Mouse (Mus musculus): ENCODE results near the gene Stxbp1. TPM values are rescaled to one million over a fixed set of nuclear protein-coding genes. Genes with fewer than 3 reads are reported as not detected.
A peak's percentile ranks its signal among the peaks of the same experiment; 100 is the strongest.
"Not testable (repeated sequence)": the region's sequence is repeated elsewhere in the genome, so short reads cannot be mapped to it uniquely, and the experiment has no call there.

The Stxbp1 gene
- polyA plus RNA-seq, 1 experiment = 182 TPM

DNA sequence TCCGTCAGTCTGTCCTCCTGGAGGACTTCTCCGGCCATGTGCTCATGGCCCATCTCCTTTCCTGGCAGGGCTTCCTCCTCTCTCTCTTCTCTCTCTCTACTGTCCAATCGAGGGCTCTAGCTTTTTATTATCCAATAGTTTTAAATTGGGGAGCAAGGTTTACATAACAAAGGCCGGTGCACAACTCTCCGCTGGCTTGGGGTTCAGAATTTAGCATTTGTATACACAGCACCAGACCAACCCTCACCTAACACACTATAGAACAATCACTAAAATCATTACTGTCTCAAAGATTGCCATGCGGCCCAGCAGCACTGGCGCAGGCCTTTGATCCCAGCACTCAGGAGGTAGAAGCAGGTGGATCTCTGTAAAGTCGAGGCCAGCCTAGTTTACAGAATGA lies 13.8 kb upstream of the Stxbp1 start:
- Histone ChIP-seq H3K4me3 (ENCODE audit: insufficient read depth, low read depth, low read length) (no peak overlapping the region), H3K4me1 (ENCODE audit: control insufficient read depth, insufficient read depth, low read length) (0 out of 2 replicates have a peak, but pooled peaks cover under 1% of the 10 kb centered on the region), H3K27ac (ENCODE audit: insufficient read depth, low read depth, low read length) (no peak overlapping the region)
- 85% methylated on average over 8 of the region's 8 CpGs for WGBS
- no peak for TF ChIP-seq CTCF (IDR thresholded peaks at IDR 0.05; ENCODE audit: insufficient read depth, low read depth, low read length)
- TF ChIP-seq POLR2A (IDR thresholded peaks at IDR 0.05; ENCODE audit: insufficient read depth, low read depth, low read length) = no peak

DNA sequence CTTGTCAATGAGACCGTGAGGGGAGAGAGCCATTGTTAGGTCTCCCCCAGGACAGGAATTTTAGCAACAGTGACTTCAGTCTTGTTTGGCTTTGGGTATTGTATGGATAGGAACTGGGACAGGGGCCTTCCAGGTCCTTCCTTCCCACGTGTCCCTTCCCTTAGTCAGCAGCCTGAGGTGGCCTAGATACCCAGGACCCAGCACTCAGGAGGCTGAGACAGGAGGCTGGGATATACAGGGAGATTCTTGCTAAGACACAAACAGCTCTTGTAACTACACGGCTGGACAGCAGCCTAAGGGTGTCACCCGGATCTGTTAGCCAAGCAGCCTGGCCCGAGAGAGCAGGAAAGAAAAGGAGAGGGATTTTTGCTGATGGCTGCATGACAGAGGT lies 12.6 kb upstream of the Stxbp1 start:
- TF ChIP-seq CTCF (IDR thresholded peaks at IDR 0.05; ENCODE audit: insufficient read depth, low read depth, low read length) (no peak), POLR2A (IDR thresholded peaks at IDR 0.05; ENCODE audit: insufficient read depth, low read depth, low read length) (no peak)
- H3K4me1 ChIP-seq (ENCODE audit: control insufficient read depth, insufficient read depth, low read length) = peaks cover 8% of the 10 kb centered on the region
- WGBS = 81% methylated on average over 5 of the region's 5 CpGs
- H3K4me3 ChIP-seq (ENCODE audit: insufficient read depth, low read depth, low read length) = no peak overlapping the region
- no peak overlapping the region for H3K27ac ChIP-seq (ENCODE audit: insufficient read depth, low read depth, low read length)

DNA sequence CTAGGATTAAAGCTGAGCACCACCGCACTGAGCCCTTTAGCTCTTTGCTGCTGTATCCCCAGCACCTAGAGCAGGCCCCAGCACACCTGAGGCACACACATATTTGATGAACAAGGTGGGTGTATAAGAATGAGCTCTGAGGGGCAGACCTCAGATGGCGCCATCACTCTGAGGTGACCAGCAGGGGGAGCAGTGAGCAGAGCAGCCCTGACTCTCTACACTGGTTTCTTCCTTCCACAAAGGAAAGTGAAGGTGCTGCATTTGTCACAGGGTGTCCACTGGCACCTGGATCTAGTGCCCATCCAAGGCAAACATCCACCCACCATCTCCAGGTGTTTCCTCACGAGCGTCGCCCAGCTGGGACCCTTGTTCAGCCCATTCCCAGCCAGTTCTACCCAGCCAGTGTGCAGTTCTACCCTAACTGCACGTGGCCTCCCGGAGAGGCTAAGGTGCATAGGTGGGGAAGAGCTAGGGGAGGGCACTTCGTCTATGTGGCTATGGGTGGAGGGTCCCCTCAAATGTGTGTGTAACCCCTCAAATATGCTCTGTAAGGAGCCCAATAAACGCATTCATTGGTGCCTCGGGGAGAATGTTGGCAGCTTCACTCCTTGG lies 12.1 kb upstream of the Stxbp1 start:
- peak; percentile 62 for TF ChIP-seq CTCF (IDR thresholded peaks at IDR 0.05; ENCODE audit: insufficient read depth, low read depth, low read length)
- no peak for TF ChIP-seq POLR2A (IDR thresholded peaks at IDR 0.05; ENCODE audit: insufficient read depth, low read depth, low read length)
- H3K4me1 ChIP-seq (ENCODE audit: control insufficient read depth, insufficient read depth, low read length) = peaks cover 8% of the 10 kb centered on the region
- WGBS = 48% methylated on average over 10 of the region's 10 CpGs

DNA sequence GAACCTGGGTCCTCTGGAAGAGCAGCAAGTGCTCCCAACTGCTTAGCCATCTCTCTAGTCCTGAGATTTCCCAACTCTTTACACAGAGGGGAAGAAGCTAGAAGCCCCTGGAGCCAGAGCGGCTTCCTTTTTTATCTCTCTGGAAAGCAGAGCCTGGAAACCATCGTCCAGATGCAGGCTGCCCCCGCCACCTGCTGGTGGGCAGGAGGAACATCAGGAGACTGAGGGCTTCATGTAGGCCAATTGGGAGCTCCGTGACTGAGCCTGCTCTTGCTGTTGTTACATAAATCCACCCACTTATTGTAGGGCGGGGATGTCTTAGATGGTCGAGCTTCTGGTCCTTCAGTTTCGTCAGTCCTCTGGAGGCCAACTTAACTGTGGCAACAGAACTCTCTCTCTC lies 10.5 kb upstream of the Stxbp1 start:
- WGBS = 1% methylated on average over 7 of the region's 7 CpGs
- H3K27ac ChIP-seq (ENCODE audit: insufficient read depth, low read depth, low read length) = no peak overlapping the region

More for the DNA sequence above, 12.1 kb upstream of the Stxbp1 start:
- Histone ChIP-seq H3K27ac (ENCODE audit: insufficient read depth, low read depth, low read length) (no peak overlapping the region), H3K4me3 (ENCODE audit: insufficient read depth, low read depth, low read length) (no peak overlapping the region)

DNA sequence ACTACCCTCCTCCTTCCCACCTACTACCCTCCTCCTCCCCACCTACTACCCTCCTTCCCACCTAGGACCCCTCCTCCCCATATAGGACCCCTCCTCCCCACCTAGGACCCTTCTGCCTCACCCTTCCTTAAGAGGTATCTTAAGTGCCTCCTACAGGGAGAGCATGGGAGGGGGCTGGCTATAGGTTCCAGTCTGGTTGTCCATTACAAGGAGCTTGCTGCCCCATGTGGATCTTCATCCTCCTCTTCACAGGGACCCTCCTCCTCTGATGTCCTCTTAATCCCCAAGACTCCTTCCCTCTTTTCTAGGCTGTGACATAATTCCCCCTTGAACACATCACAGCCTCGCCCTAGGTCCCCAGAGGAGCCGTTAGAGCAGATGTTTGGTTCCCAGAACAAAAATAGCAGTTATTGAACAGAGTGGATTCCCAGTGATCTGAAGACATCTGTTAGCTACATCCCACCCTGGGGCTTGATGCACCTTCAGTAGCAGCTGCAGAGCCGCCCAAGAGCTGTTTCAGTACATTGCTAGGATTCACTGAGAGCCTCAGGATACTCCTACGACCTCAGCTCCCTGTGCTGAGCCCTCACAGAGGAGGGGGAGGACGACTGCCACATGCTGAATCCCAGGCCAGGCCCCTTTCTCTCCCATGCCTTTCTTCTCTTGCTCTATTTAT lies 8.9 kb upstream of the Stxbp1 start:
- WGBS = 23% methylated on average over 5 of the region's 5 CpGs
- Histone ChIP-seq H3K4me3 (ENCODE audit: insufficient read depth, low read depth, low read length) (no peak overlapping the region), H3K4me1 (ENCODE audit: control insufficient read depth, insufficient read depth, low read length) (peaks cover 14% of the 10 kb centered on the region), H3K27ac (ENCODE audit: insufficient read depth, low read depth, low read length) (peak overlapping the region; percentile 92)
- no peak for TF ChIP-seq POLR2A (IDR thresholded peaks at IDR 0.05; ENCODE audit: insufficient read depth, low read depth, low read length)
- no peak for TF ChIP-seq CTCF (IDR thresholded peaks at IDR 0.05; ENCODE audit: insufficient read depth, low read depth, low read length)

More for the DNA sequence above, 10.5 kb upstream of the Stxbp1 start:
- peaks cover 8% of the 10 kb centered on the region for H3K4me1 ChIP-seq (ENCODE audit: control insufficient read depth, insufficient read depth, low read length)
- TF ChIP-seq CTCF (IDR thresholded peaks at IDR 0.05; ENCODE audit: insufficient read depth, low read depth, low read length) (peak; percentile 93), POLR2A (IDR thresholded peaks at IDR 0.05; ENCODE audit: insufficient read depth, low read depth, low read length) (no peak)
- no peak overlapping the region for H3K4me3 ChIP-seq (ENCODE audit: insufficient read depth, low read depth, low read length)

DNA sequence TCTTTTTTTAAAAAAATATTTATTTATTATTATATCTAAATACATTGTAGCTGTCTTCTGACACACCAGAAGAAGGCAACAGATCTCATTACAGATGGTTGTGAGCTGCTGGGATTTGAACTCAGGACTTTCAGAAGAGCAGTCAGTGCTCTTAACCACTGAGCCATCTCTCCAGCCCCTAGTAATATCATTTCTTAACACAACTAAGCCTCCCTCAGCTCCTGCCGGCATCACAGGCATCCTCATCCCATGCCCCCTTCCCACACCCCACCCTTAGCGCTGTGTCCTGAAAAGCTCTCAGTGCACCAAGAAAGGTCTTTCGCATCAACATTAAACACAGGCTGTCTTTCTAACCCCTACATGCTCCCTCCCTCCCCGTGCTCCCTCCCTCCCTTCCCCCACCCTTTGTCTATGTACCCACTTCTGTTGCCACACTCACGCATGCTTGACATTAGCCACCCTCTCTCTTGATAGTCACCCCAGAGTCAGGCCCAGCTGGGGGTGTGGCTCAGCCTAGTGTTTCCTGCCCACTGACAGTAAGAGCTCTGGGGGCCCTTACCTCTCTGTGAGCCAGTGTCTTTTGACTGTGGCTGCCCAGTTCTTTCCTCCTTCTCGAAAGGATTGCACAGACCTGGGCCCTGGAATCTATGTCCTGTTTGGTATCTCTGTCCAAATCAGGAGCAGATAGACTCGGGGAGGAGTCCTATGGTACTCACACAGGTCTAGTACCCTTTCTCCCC lies 8.2 kb upstream of the Stxbp1 start:
- Histone ChIP-seq H3K27ac (ENCODE audit: insufficient read depth, low read depth, low read length) (peak overlapping the region; percentile 92), H3K4me1 (ENCODE audit: control insufficient read depth, insufficient read depth, low read length) (peaks cover 14% of the 10 kb centered on the region), H3K4me3 (ENCODE audit: insufficient read depth, low read depth, low read length) (no peak overlapping the region)
- WGBS = 46% methylated on average over 7 of the region's 7 CpGs
- TF ChIP-seq POLR2A (IDR thresholded peaks at IDR 0.05; ENCODE audit: insufficient read depth, low read depth, low read length) (no peak), CTCF (IDR thresholded peaks at IDR 0.05; ENCODE audit: insufficient read depth, low read depth, low read length) (no peak)

DNA sequence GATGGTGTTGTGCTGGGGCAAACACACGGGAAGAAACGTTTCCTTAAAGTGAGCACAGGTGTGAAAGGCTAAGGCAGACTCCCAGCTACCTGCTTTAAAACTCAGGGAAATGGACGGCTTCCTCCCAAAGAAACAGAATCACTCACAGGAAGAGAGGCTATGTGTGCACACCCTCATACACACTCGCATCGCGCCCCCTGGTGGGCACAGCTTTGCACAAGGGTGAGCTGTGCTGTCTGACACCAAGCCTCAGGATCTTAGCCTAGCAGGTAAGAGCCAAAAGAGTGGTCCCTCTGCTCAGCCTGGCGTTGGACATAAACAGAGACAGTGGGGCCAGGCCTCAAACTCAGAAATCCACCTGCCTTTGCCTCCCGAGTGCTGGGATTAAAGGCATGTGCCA lies 7.2 kb upstream of the Stxbp1 start:
- TF ChIP-seq CTCF (IDR thresholded peaks at IDR 0.05; ENCODE audit: insufficient read depth, low read depth, low read length) (peak; percentile 78), POLR2A (IDR thresholded peaks at IDR 0.05; ENCODE audit: insufficient read depth, low read depth, low read length) (no peak)
- H3K27ac ChIP-seq (ENCODE audit: insufficient read depth, low read depth, low read length) = no peak overlapping the region
- peaks cover 14% of the 10 kb centered on the region for H3K4me1 ChIP-seq (ENCODE audit: control insufficient read depth, insufficient read depth, low read length)
- WGBS = 4% methylated on average over 8 of the region's 8 CpGs
- no peak overlapping the region for H3K4me3 ChIP-seq (ENCODE audit: insufficient read depth, low read depth, low read length)

DNA sequence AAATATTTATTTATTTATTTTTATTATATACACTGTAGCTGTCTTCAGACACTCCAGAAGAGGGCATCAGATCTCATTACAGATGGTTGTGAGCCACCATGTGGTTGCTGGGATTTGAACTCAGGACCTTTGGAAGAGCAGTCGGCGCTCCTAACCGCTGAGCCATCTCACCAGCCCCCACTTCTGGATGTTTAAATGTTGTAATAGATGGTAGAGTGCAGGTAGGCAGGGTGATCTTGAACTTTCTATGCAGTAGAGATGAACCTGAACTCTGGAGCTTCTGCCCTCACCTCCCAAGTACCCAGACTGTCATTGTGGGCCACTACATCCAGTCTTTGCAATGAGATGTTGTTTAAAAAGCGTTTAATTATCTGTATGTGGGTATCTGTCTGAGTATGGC lies 6.7 kb upstream of the Stxbp1 start:
- H3K27ac ChIP-seq (ENCODE audit: insufficient read depth, low read depth, low read length); H3K4me3 ChIP-seq (ENCODE audit: insufficient read depth, low read depth, low read length): not testable (repeated sequence)
- WGBS = 70% methylated on average over 4 of the region's 4 CpGs
- peaks cover 14% of the 10 kb centered on the region for H3K4me1 ChIP-seq (ENCODE audit: control insufficient read depth, insufficient read depth, low read length)

DNA sequence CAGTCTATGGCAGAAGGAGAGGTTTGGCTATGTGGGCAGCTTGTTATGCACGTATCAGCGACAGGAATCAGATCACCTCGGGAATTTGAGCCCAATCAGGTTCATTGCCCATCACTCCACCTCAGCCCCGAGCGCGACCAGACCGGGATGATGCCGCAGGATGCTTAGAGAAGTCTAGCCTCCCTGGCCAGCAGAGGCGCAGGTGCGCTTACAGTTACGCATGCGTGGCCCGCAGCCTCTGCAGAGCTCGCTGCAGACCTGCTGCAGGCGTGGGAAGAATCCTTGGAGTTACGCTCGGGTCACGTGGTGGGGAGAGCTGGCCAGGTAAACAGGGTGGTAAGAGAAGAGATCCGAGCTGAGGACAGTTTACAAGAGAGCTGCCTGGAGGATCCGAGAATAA lies 5.1 kb upstream of the Stxbp1 start:
- Histone ChIP-seq H3K4me3 (ENCODE audit: insufficient read depth, low read depth, low read length) (no peak overlapping the region), H3K27ac (ENCODE audit: insufficient read depth, low read depth, low read length) (no peak overlapping the region), H3K4me1 (ENCODE audit: control insufficient read depth, insufficient read depth, low read length) (peaks cover 14% of the 10 kb centered on the region)
- WGBS = 4% methylated on average over 20 of the region's 20 CpGs
- TF ChIP-seq CTCF (IDR thresholded peaks at IDR 0.05; ENCODE audit: insufficient read depth, low read depth, low read length) = 0 out of 2 replicates have a peak, but pooled peaks have one; percentile 12
- no peak for TF ChIP-seq POLR2A (IDR thresholded peaks at IDR 0.05; ENCODE audit: insufficient read depth, low read depth, low read length)
